Mouse (Mus musculus): ENCODE data around the gene Dtx3. TPM values are rescaled to one million over a fixed set of nuclear protein-coding genes. Genes with fewer than 3 reads are reported as not detected.

The Dtx3 gene
- polyA plus RNA-seq, 2 experiments, result 157 to 565 TPM

- 47% methylated on average over 6 of the region's 6 CpGs for WGBS
- no peaks in the 10 kb centered on the region for H3K4me1 ChIP-seq (ENCODE audit: control insufficient read depth, insufficient read depth, low read length)
- H3K9me3 ChIP-seq (ENCODE audit: control insufficient read depth, low read length), result no peaks in the 10 kb centered on the region
- ATAC-seq (ENCODE audit: low FRiP score, low read depth) (no peak), DNase-seq (ENCODE audit: low spot score) (no peak)
- H3K9ac ChIP-seq (ENCODE audit: low read depth, low read length, severe bottlenecking), result no peak overlapping the region
- H3K27ac ChIP-seq (replicated peaks; ENCODE audit: low read depth, low read length), result no peak overlapping the region
- no peak overlapping the region for H3K4me3 ChIP-seq (replicated peaks; ENCODE audit: low read length)
- no peaks in the 10 kb centered on the region for H3K36me3 ChIP-seq (ENCODE audit: control insufficient read depth, insufficient read depth, low read length)
- TF ChIP-seq POLR2A (IDR thresholded peaks at IDR 0.05; ENCODE audit: borderline replicate concordance, extremely low read depth, insufficient read depth, insufficient read length), result no peak
- no peaks in the 10 kb centered on the region; the same call in 1 of the 2 replicates for H3K27me3 ChIP-seq (ENCODE audit: control insufficient read depth, insufficient read depth, low read length)
- H3K4me2 ChIP-seq (replicated peaks; ENCODE audit: low read depth, low read length, severe bottlenecking), result no peak overlapping the region
These were observed 29.7 kb upstream of the Dtx3 start for GRCm38 (mm10) chr10:127225213-127225612.

- no peak for TF ChIP-seq POLR2A (IDR thresholded peaks at IDR 0.05; ENCODE audit: borderline replicate concordance, extremely low read depth, insufficient read depth, insufficient read length)
- ATAC-seq (ENCODE audit: low FRiP score, low read depth), result no peak
- 94% methylated on average over 2 of the region's 2 CpGs for WGBS
These were observed 22.8 kb upstream of the Dtx3 start for GRCm38 (mm10) chr10:127218339-127218738.

GRCm38 (mm10) chr10:127217177-127217576, 21.6 kb upstream of the Dtx3 start:
- no peak for ATAC-seq (ENCODE audit: low FRiP score, low read depth)
- H3K9ac ChIP-seq (ENCODE audit: low read depth, low read length, severe bottlenecking), result no peak overlapping the region
- no peak overlapping the region for H3K27ac ChIP-seq (replicated peaks; ENCODE audit: low read depth, low read length)
- no peaks in the 10 kb centered on the region for H3K36me3 ChIP-seq (ENCODE audit: control insufficient read depth, insufficient read depth, low read length)
- H3K4me2 ChIP-seq (replicated peaks; ENCODE audit: low read depth, low read length, severe bottlenecking), result no peak overlapping the region
- DNase-seq (ENCODE audit: low spot score), result no peak
- H3K9me3 ChIP-seq (ENCODE audit: control insufficient read depth, low read length), result no peaks in the 10 kb centered on the region
- H3K4me1 ChIP-seq (ENCODE audit: control insufficient read depth, insufficient read depth, low read length), result no peaks in the 10 kb centered on the region
- TF ChIP-seq POLR2A (IDR thresholded peaks at IDR 0.05; ENCODE audit: borderline replicate concordance, extremely low read depth, insufficient read depth, insufficient read length), result no peak
- no peaks in the 10 kb centered on the region for H3K27me3 ChIP-seq (ENCODE audit: control insufficient read depth, insufficient read depth, low read length)
- no peak overlapping the region for H3K4me3 ChIP-seq (replicated peaks; ENCODE audit: low read length)

More at GRCm38 (mm10) chr10:127218339-127218738, 22.8 kb upstream of the Dtx3 start:
- Histone ChIP-seq H3K9ac (ENCODE audit: low read depth, low read length, severe bottlenecking) (no peak overlapping the region), H3K36me3 (ENCODE audit: control insufficient read depth, insufficient read depth, low read length) (no peaks in the 10 kb centered on the region), H3K9me3 (ENCODE audit: control insufficient read depth, low read length) (no peaks in the 10 kb centered on the region), H3K4me3 (replicated peaks; ENCODE audit: low read length) (no peak overlapping the region), H3K27me3 (ENCODE audit: control insufficient read depth, insufficient read depth, low read length) (no peaks in the 10 kb centered on the region), H3K4me1 (ENCODE audit: control insufficient read depth, insufficient read depth, low read length) (no peaks in the 10 kb centered on the region), H3K4me2 (replicated peaks; ENCODE audit: low read depth, low read length, severe bottlenecking) (no peak overlapping the region), H3K27ac (replicated peaks; ENCODE audit: low read depth, low read length) (no peak overlapping the region)
- no peak for DNase-seq (ENCODE audit: low spot score)

DNA sequence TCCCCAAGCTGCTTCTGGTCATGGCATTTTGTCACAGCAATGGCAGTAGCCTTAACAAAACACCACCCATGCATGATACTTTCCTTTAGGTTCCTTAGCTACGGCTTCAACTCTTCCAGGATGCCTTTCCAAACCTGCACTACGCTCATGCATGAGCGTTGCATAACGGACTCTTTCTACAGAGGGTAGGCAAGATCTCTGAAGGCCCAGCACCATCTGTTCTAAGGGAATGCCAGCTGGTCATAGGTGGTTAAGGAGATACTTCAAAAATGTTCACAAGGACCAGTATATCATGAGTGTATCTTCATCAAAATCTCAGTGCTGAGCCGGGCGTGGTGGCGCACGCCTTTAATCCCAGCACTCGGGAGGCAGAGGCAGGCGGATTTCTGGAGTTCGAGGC, 20.9 kb upstream of the Dtx3 start:
- DNase-seq (ENCODE audit: low spot score) (no peak), ATAC-seq (ENCODE audit: low FRiP score, low read depth) (no peak)
- H3K4me1 ChIP-seq (ENCODE audit: control insufficient read depth, insufficient read depth, low read length), result no peaks in the 10 kb centered on the region
- 95% methylated on average over 11 of the region's 11 CpGs for WGBS
- TF ChIP-seq POLR2A (IDR thresholded peaks at IDR 0.05; ENCODE audit: borderline replicate concordance, extremely low read depth, insufficient read depth, insufficient read length), result no peak
- no peak overlapping the region for H3K9ac ChIP-seq (ENCODE audit: low read depth, low read length, severe bottlenecking)
- no peak overlapping the region for H3K4me3 ChIP-seq (replicated peaks; ENCODE audit: low read length)
- no peaks in the 10 kb centered on the region for H3K36me3 ChIP-seq (ENCODE audit: control insufficient read depth, insufficient read depth, low read length)
- H3K27me3 ChIP-seq (ENCODE audit: control insufficient read depth, insufficient read depth, low read length), result no peaks in the 10 kb centered on the region
- no peak overlapping the region for H3K4me2 ChIP-seq (replicated peaks; ENCODE audit: low read depth, low read length, severe bottlenecking)
- no peaks in the 10 kb centered on the region for H3K9me3 ChIP-seq (ENCODE audit: control insufficient read depth, low read length)
- H3K27ac ChIP-seq (replicated peaks; ENCODE audit: low read depth, low read length), result no peak overlapping the region

- Histone ChIP-seq H3K9ac (ENCODE audit: low read depth, low read length, severe bottlenecking) (no peak overlapping the region), H3K36me3 (ENCODE audit: control insufficient read depth, insufficient read depth, low read length) (no peaks in the 10 kb centered on the region), H3K4me3 (replicated peaks; ENCODE audit: low read length) (no peak overlapping the region), H3K9me3 (ENCODE audit: control insufficient read depth, low read length) (no peaks in the 10 kb centered on the region), H3K27me3 (ENCODE audit: control insufficient read depth, insufficient read depth, low read length) (no peaks in the 10 kb centered on the region), H3K4me2 (replicated peaks; ENCODE audit: low read depth, low read length, severe bottlenecking) (no peak overlapping the region), H3K4me1 (ENCODE audit: control insufficient read depth, insufficient read depth, low read length) (peaks cover 8% of the 10 kb centered on the region), H3K27ac (replicated peaks; ENCODE audit: low read depth, low read length) (no peak overlapping the region)
- TF ChIP-seq POLR2A (IDR thresholded peaks at IDR 0.05; ENCODE audit: borderline replicate concordance, extremely low read depth, insufficient read depth, insufficient read length), result no peak
- ATAC-seq (ENCODE audit: low FRiP score, low read depth), result no peak
- 66% methylated on average over 1 of the region's 1 CpGs for WGBS
- no peak for DNase-seq (ENCODE audit: low spot score)
These were observed 18.9 kb upstream of the Dtx3 start for GRCm38 (mm10) chr10:127214422-127214803.

All from limb, embryonic 14.5 days (tissue).